Mouse (Mus musculus): ENCODE results near the gene Mlec.
"Not testable (repeated sequence)": the region's sequence is repeated elsewhere in the genome, so short reads cannot be mapped to it uniquely, and the experiment has no call there.

Gene Mlec

GRCm38 (mm10) chr5:115179596-115179995 is 21.6 kb upstream of the Mlec start:
- no peak for DNase-seq (ENCODE audit: low spot score)

- DNase-seq (ENCODE audit: low spot score): no peak
Measured at GRCm38 (mm10) chr5:115177866-115178265, 19.9 kb upstream of the Mlec start.

GRCm38 (mm10) chr5:115174554-115174953 is 16.6 kb upstream of the Mlec start:
- no peak for DNase-seq (ENCODE audit: low spot score)

- no peak for DNase-seq (ENCODE audit: low spot score)
Measured at GRCm38 (mm10) chr5:115170150-115170549, 12.2 kb upstream of the Mlec start.

GRCm38 (mm10) chr5:115168641-115169415 is 10.8 kb upstream of the Mlec start:
- no peak for DNase-seq (ENCODE audit: low spot score)

- DNase-seq (ENCODE audit: low spot score): no peak
Measured at GRCm38 (mm10) chr5:115167396-115167795, 9.4 kb upstream of the Mlec start.

GRCm38 (mm10) chr5:115166815-115167194 is 8.8 kb upstream of the Mlec start:
- DNase-seq (ENCODE audit: low spot score): no peak

- DNase-seq (ENCODE audit: low spot score): no peak
Measured at GRCm38 (mm10) chr5:115165895-115166814, 8.2 kb upstream of the Mlec start.

- DNase-seq (ENCODE audit: low spot score): no peak
Measured at GRCm38 (mm10) chr5:115165351-115165750, 7.4 kb upstream of the Mlec start.

GRCm38 (mm10) chr5:115164446-115164845 is 6.5 kb upstream of the Mlec start:
- not testable (repeated sequence) for DNase-seq (ENCODE audit: low spot score)

- DNase-seq (ENCODE audit: low spot score): no peak
Measured at GRCm38 (mm10) chr5:115163563-115163962, 5.6 kb upstream of the Mlec start.

GRCm38 (mm10) chr5:115161940-115162279 is 3.9 kb upstream of the Mlec start:
- not testable (repeated sequence) for DNase-seq (ENCODE audit: low spot score)

- DNase-seq (ENCODE audit: low spot score): no peak
Measured at GRCm38 (mm10) chr5:115161064-115161939, 3.3 kb upstream of the Mlec start.

- no peak for DNase-seq (ENCODE audit: low spot score)
Measured at GRCm38 (mm10) chr5:115160655-115161054, 2.7 kb upstream of the Mlec start.

- no peak for DNase-seq (ENCODE audit: low spot score)
Measured at GRCm38 (mm10) chr5:115159165-115159564, 1.2 kb upstream of the Mlec start.

GRCm38 (mm10) chr5:115156933-115157589 is 918 bp downstream of the Mlec start:
- DNase-seq (ENCODE audit: low spot score): no peak

GRCm38 (mm10) chr5:115156401-115156800 is 1.6 kb downstream of the Mlec start:
- DNase-seq (ENCODE audit: low spot score): no peak

- DNase-seq (ENCODE audit: low spot score): no peak
Measured at GRCm38 (mm10) chr5:115155831-115156230, 2.1 kb downstream of the Mlec start.

GRCm38 (mm10) chr5:115155156-115155631 is 2.8 kb downstream of the Mlec start:
- DNase-seq (ENCODE audit: low spot score): no peak

GRCm38 (mm10) chr5:115152132-115152956 is 5.6 kb downstream of the Mlec start:
- DNase-seq (ENCODE audit: low spot score): no peak

GRCm38 (mm10) chr5:115151457-115151856 is 6.5 kb downstream of the Mlec start:
- no peak for DNase-seq (ENCODE audit: low spot score)
